Mouse (Mus musculus) ES-E14 (cell line): ENCODE data around the gene Adamts17.

Source experiments
- CHD2 ChIP-seq: IDR thresholded peaks from 2 replicates; pipeline ENCODE4 v1.6.1; 2014; ENCODE audit warnings: mild to moderate bottlenecking, low read depth, low read length, inconsistent platforms
- ZC3H11A ChIP-seq: IDR thresholded peaks from 2 replicates; pipeline ENCODE4 v1.6.1; 2012; ENCODE audit warnings: low read depth, mild to moderate bottlenecking, inconsistent platforms, low read length, borderline replicate concordance
- ZNF384 ChIP-seq: IDR thresholded peaks from 2 replicates; pipeline ENCODE4 v1.6.1; 2012; ENCODE audit warnings: low read depth, low read length, inconsistent platforms

DNA sequence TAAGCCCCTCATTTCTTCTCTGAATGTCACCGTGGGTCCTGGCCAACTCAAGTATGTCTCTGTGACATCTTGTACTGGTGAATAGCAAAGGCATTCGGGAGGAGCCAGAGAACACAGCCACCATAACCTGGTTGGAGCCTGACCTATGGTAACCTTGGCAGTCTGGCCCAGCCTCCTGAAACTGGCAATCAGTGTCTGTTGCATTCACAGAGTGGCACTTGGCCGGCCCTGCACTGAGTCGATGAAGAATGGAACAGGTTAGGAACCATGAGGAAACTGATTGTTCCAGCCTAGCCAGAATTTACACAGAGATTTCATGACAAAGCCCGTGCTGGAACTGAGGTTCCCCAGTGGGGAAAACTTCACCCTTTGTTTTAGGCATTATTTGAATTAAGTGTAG is 38.8 kb upstream of the Adamts17 start:
- TF ChIP-seq ZNF384 (no peak), CHD2 (no peak), ZC3H11A (no peak)
